Mouse (Mus musculus): Measurements from ENCODE around the gene Gm42791. TPM values are rescaled to one million over a fixed set of nuclear protein-coding genes. Genes with fewer than 3 reads are reported as not detected.
A peak's percentile ranks its signal among the peaks of the same experiment; 100 is the strongest.

Gm42791 gene
- polyA plus RNA-seq, 1 experiment from 2014 or later: 3.3 TPM

- Histone ChIP-seq H3K9ac (no peak overlapping the region), H3K27ac (peak overlapping the region; percentile 61)
Observed at GRCm38 (mm10) chr5:148931301-148931700, 63.6 kb downstream of the Gm42791 start.

DNA sequence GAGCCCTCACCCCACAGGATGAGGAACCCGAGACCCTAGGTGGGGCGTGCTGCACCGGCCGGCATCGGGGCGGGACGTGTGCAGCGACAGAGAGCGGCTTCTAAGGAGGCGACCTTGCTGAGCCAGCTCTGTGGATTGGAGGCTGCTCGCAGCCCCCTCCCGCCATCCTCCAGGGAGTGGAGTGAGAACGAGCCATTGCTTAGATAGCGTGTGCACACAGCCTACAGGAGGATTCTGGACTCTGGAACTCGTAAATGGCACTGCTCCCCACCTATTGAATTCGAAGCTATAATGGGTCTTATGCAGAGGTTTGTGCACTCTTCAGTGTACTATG, 65.9 kb downstream of the Gm42791 start, which contains the start of gene Katnal1:
Gene Katnal1 (minus strand): TSS at position 205 of the 334 bp plus-strand sequence.
- Histone ChIP-seq H3K36me3 (0 out of 2 replicates have a peak, but pooled peaks cover 9% of the 10 kb centered on the region), H3K9ac (peak within 1 kb of the TSS; percentile 88), H3K4me2 (peak within 1 kb of the TSS; percentile 94), H3K27me3 (no peaks in the 10 kb centered on the region), H3K4me1 (peaks cover 4% of the 10 kb centered on the region), H3K27ac (peak within 1 kb of the TSS; percentile 96), H3K4me3 (peak within 1 kb of the TSS; percentile 96), H3K9me3 (no peaks in the 10 kb centered on the region)
- no peak for ATAC-seq (ENCODE audit: borderline replicate concordance, extremely low read depth, low FRiP score, low TSS enrichment)
- WGBS: under 1% methylated on average over 16 of the region's 16 CpGs

More at GRCm38 (mm10) chr5:148931301-148931700, 63.6 kb downstream of the Gm42791 start:
- peaks cover 9% of the 10 kb centered on the region for H3K4me1 ChIP-seq
- 0 out of 2 replicates have a peak, but pooled peaks cover 3% of the 10 kb centered on the region for H3K36me3 ChIP-seq
- no peak overlapping the region for H3K4me2 ChIP-seq
- no peaks in the 10 kb centered on the region for H3K27me3 ChIP-seq
- no peaks in the 10 kb centered on the region for H3K9me3 ChIP-seq
- 91% methylated on average over 1 of the region's 1 CpGs for WGBS
- no peak overlapping the region for H3K4me3 ChIP-seq
- ATAC-seq (ENCODE audit: borderline replicate concordance, extremely low read depth, low FRiP score, low TSS enrichment): no peak

- ATAC-seq (ENCODE audit: borderline replicate concordance, extremely low read depth, low FRiP score, low TSS enrichment): peak; percentile 98
- H3K27ac ChIP-seq: peak overlapping the region; percentile 96
- H3K36me3 ChIP-seq: 0 out of 2 replicates have a peak, but pooled peaks cover 9% of the 10 kb centered on the region
- H3K9ac ChIP-seq: peak overlapping the region; percentile 88
- WGBS: under 1% methylated on average over 69 of the region's 69 CpGs
- H3K9me3 ChIP-seq: no peaks in the 10 kb centered on the region
- no peaks in the 10 kb centered on the region for H3K27me3 ChIP-seq
- peak overlapping the region; percentile 94 for H3K4me2 ChIP-seq
- H3K4me1 ChIP-seq: peaks cover 4% of the 10 kb centered on the region
- peak overlapping the region; percentile 96 for H3K4me3 ChIP-seq
Observed at GRCm38 (mm10) chr5:148928382-148929115, 66.4 kb downstream of the Gm42791 start.

GRCm38 (mm10) chr5:148927717-148928223, 67.2 kb downstream of the Gm42791 start:
- Histone ChIP-seq H3K4me2 (peak overlapping the region; percentile 54), H3K4me1 (peaks cover 4% of the 10 kb centered on the region), H3K9ac (peak overlapping the region; percentile 79), H3K27ac (0 out of 2 replicates have a peak overlapping the region, but pooled peaks have one; percentile 84), H3K9me3 (no peaks in the 10 kb centered on the region), H3K4me3 (peak overlapping the region; percentile 96), H3K27me3 (no peaks in the 10 kb centered on the region), H3K36me3 (0 out of 2 replicates have a peak, but pooled peaks cover 9% of the 10 kb centered on the region)
- no peak for ATAC-seq (ENCODE audit: borderline replicate concordance, extremely low read depth, low FRiP score, low TSS enrichment)
- WGBS: 30% methylated on average over 5 of the region's 5 CpGs

DNA sequence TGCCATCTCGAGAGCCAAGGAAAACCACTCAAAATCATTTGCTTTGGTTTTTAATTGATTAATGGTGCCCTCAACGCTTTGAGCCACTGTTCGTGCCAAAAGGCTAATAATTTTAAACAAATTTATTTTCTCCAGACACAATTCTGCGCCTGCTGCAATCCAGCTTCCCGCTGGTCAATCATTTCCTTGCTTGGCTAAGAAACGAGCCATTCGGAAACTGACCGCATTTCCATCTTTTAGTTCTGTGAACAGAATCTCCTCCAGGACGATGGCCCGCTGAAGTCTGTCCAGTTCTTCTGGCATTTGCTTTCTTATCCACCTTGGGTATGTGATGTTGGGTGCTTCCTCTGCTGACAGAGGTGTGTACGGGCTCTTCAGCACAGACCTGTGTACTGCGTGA, 70.4 kb downstream of the Gm42791 start:
- H3K4me1 ChIP-seq: peaks cover 4% of the 10 kb centered on the region
- H3K9ac ChIP-seq: no peak overlapping the region
- no peak for ATAC-seq (ENCODE audit: borderline replicate concordance, extremely low read depth, low FRiP score, low TSS enrichment)
- no peak overlapping the region for H3K4me3 ChIP-seq
- no peaks in the 10 kb centered on the region for H3K9me3 ChIP-seq
- H3K27ac ChIP-seq: no peak overlapping the region
- WGBS: 80% methylated on average over 12 of the region's 12 CpGs
- H3K36me3 ChIP-seq: 0 out of 2 replicates have a peak, but pooled peaks cover 11% of the 10 kb centered on the region
- H3K4me2 ChIP-seq: no peak overlapping the region
- no peaks in the 10 kb centered on the region for H3K27me3 ChIP-seq

DNA sequence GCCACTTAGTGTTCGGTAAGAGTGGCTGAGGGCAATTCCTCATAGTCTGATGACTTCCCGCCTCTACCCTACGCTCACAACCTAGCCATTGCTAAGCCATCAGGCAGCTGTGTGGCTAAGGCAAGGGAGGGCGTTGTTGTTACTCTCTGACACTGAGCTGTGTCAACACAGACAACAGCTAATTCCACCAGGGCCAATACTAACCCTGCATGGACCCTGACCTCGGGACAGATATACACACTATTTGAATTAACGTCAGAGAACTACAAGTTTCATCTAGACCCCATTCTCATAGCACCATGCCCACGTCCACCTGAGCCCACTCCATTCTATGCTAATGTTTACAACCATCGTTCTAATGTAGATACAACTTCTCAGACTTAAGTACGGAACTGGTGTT, 70.9 kb downstream of the Gm42791 start:
- Histone ChIP-seq H3K9ac (no peak overlapping the region), H3K36me3 (0 out of 2 replicates have a peak, but pooled peaks cover 11% of the 10 kb centered on the region), H3K27me3 (no peaks in the 10 kb centered on the region), H3K4me3 (no peak overlapping the region), H3K27ac (no peak overlapping the region), H3K4me1 (peaks cover 1% of the 10 kb centered on the region), H3K4me2 (no peak overlapping the region), H3K9me3 (no peaks in the 10 kb centered on the region)
- ATAC-seq (ENCODE audit: borderline replicate concordance, extremely low read depth, low FRiP score, low TSS enrichment): no peak
- whole genome bisulfite sequencing: 66% methylated on average over 9 of the region's 9 CpGs

DNA sequence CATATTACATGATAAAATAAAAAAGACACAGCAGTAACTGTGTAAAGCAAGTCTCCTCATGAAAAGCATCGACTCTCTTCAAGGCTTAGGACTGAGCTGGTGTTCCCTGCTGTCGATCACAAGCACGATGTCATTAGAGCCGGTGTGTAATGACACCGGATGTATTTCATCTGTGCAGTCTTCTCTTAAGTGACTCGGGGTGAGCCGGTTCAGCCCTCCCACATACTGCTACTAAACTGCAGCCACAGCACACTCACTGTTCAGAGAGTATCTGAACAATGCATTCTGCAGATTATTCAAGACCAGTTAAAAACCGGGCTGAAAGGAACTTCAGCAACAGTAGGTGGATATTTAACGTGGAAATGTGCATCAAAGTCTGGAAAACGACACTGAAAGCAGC, 71.5 kb downstream of the Gm42791 start:
- H3K36me3 ChIP-seq: 0 out of 2 replicates have a peak, but pooled peaks cover 11% of the 10 kb centered on the region
- 60% methylated on average over 10 of the region's 10 CpGs for WGBS
- H3K27me3 ChIP-seq: no peaks in the 10 kb centered on the region
- H3K27ac ChIP-seq: no peak overlapping the region
- ATAC-seq (ENCODE audit: borderline replicate concordance, extremely low read depth, low FRiP score, low TSS enrichment): no peak
- no peaks in the 10 kb centered on the region; the same call in 1 of the 2 replicates for H3K4me1 ChIP-seq
- no peaks in the 10 kb centered on the region for H3K9me3 ChIP-seq
- no peak overlapping the region for H3K9ac ChIP-seq
- H3K4me2 ChIP-seq: no peak overlapping the region
- H3K4me3 ChIP-seq: no peak overlapping the region

DNA sequence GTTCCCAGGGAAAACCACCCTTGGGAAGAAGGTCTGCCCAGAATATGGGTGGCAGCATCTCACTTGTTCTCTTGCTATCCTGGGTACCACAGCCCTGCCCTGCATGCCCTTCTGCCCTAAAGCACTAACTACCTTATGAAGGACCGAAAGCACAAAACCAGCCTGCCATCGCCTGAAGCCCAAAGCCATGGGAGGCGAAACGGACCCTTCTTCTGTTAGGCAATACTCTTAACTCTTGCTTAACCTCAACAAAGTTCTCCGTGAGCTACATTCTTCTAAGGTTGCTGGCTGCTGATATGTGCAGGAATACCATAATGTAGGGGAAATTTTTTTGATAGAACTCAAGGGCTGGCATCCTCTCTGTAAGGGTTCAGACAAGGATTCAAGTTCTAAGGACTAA, 72.2 kb downstream of the Gm42791 start:
- Histone ChIP-seq H3K36me3 (peaks cover 17% of the 10 kb centered on the region; the same call in 1 of the 2 replicates), H3K4me3 (no peak overlapping the region), H3K4me1 (no peaks in the 10 kb centered on the region; the same call in 1 of the 2 replicates), H3K9me3 (no peaks in the 10 kb centered on the region), H3K27ac (no peak overlapping the region), H3K4me2 (no peak overlapping the region), H3K9ac (no peak overlapping the region), H3K27me3 (no peaks in the 10 kb centered on the region)
- ATAC-seq (ENCODE audit: borderline replicate concordance, extremely low read depth, low FRiP score, low TSS enrichment): no peak
- WGBS: 71% methylated on average over 5 of the region's 5 CpGs

GRCm38 (mm10) chr5:148918049-148918448, 76.9 kb downstream of the Gm42791 start:
- Histone ChIP-seq H3K36me3 (peaks cover 23% of the 10 kb centered on the region; the same call in 1 of the 2 replicates), H3K27me3 (no peaks in the 10 kb centered on the region), H3K4me2 (no peak overlapping the region), H3K4me3 (no peak overlapping the region), H3K9ac (no peak overlapping the region), H3K27ac (no peak overlapping the region), H3K9me3 (no peaks in the 10 kb centered on the region), H3K4me1 (no peaks in the 10 kb centered on the region)
- no peak for ATAC-seq (ENCODE audit: borderline replicate concordance, extremely low read depth, low FRiP score, low TSS enrichment)
- WGBS: 64% methylated on average over 5 of the region's 5 CpGs

GRCm38 (mm10) chr5:148916775-148917174, 78.2 kb downstream of the Gm42791 start:
- H3K4me2 ChIP-seq: no peak overlapping the region
- no peak overlapping the region for H3K9ac ChIP-seq
- H3K4me3 ChIP-seq: no peak overlapping the region
- no peaks in the 10 kb centered on the region for H3K4me1 ChIP-seq
- no peaks in the 10 kb centered on the region for H3K9me3 ChIP-seq
- H3K36me3 ChIP-seq: peaks cover 24% of the 10 kb centered on the region; the same call in 1 of the 2 replicates
- no peak for ATAC-seq (ENCODE audit: borderline replicate concordance, extremely low read depth, low FRiP score, low TSS enrichment)
- 89% methylated on average over 6 of the region's 6 CpGs for WGBS
- H3K27me3 ChIP-seq: no peaks in the 10 kb centered on the region
- no peak overlapping the region for H3K27ac ChIP-seq

- H3K27me3 ChIP-seq: no peaks in the 10 kb centered on the region
- peaks cover 25% of the 10 kb centered on the region; the same call in 1 of the 2 replicates for H3K36me3 ChIP-seq
- no peak overlapping the region for H3K9ac ChIP-seq
- 29% methylated on average over 3 of the region's 3 CpGs for WGBS
- peaks cover 16% of the 10 kb centered on the region for H3K4me1 ChIP-seq
- no peak overlapping the region for H3K4me3 ChIP-seq
- H3K27ac ChIP-seq: no peak overlapping the region
- H3K4me2 ChIP-seq: no peak overlapping the region
- ATAC-seq (ENCODE audit: borderline replicate concordance, extremely low read depth, low FRiP score, low TSS enrichment): no peak
- no peaks in the 10 kb centered on the region for H3K9me3 ChIP-seq
Observed at GRCm38 (mm10) chr5:148912262-148912661, 82.7 kb downstream of the Gm42791 start.

DNA sequence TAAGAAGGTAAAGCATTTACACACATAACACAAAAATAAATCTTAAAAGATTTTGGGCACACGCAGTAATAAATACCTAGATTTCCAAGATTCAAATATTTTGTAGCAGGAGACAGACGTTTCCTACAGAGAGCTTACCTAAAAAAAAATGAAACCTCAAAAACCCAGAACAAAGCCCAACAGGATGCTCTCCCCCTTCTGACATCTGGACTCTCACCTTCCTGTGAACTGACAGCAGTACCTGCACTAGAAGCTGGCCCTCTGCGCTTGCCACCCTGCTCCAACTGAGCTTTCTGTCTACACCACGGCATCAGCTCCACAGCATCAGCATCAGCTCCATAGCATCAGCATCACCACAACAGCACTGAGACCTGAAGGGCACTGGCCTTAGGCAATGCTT, 84.9 kb downstream of the Gm42791 start:
- H3K4me2 ChIP-seq: no peak overlapping the region
- peaks cover 17% of the 10 kb centered on the region; the same call in 1 of the 2 replicates for H3K36me3 ChIP-seq
- no peaks in the 10 kb centered on the region for H3K27me3 ChIP-seq
- 84% methylated on average over 4 of the region's 4 CpGs for WGBS
- no peak overlapping the region for H3K27ac ChIP-seq
- no peak overlapping the region for H3K4me3 ChIP-seq
- no peaks in the 10 kb centered on the region for H3K9me3 ChIP-seq
- H3K4me1 ChIP-seq: peaks cover 16% of the 10 kb centered on the region
- H3K9ac ChIP-seq: no peak overlapping the region
- ATAC-seq (ENCODE audit: borderline replicate concordance, extremely low read depth, low FRiP score, low TSS enrichment): no peak

Data from lung, embryonic 15.5 days (tissue).